Mouse (Mus musculus) forebrain, embryonic 13.5 days (tissue): ENCODE data around the gene Cir1. TPM values are rescaled to one million over a fixed set of nuclear protein-coding genes. Genes with fewer than 3 reads are reported as not detected.

Source experiments
- ATAC-seq: fragments of 200-750 bp; cut with Nextera tagmentation; 2 replicates; pipeline ENCODE4 v1.8.0; 2017
- H3K27ac ChIP-seq: fragments of 300-500 bp; sonication (generic); 2 replicates; pipeline ENCODE4 v1.5.1; 2015; ENCODE audit warnings: inconsistent platforms, mild to moderate bottlenecking, moderate library complexity
- H3K27me3 ChIP-seq: fragments of 300-500 bp; sonication (generic); 2 replicates; pipeline ENCODE4 v1.6.1; 2015; ENCODE audit warnings: mild to moderate bottlenecking, inconsistent platforms
- H3K36me3 ChIP-seq: fragments of 300-500 bp; sonication (generic); 2 replicates; pipeline ENCODE4 v1.6.1; 2015; ENCODE audit warnings: mild to moderate bottlenecking, inconsistent platforms; ENCODE audit not compliant: poor library complexity, severe bottlenecking
- H3K4me1 ChIP-seq: fragments of 300-500 bp; sonication (generic); 2 replicates; pipeline ENCODE4 v1.6.1; 2015; ENCODE audit warnings: inconsistent platforms
- H3K4me2 ChIP-seq: fragments of 300-500 bp; sonication (generic); 2 replicates; pipeline ENCODE4 v1.6.1; 2015; ENCODE audit warnings: inconsistent platforms, mild to moderate bottlenecking, moderate library complexity
- H3K4me3 ChIP-seq: fragments of 300-500 bp; sonication (generic); 2 replicates; pipeline ENCODE4 v1.5.1; 2015; ENCODE audit warnings: mild to moderate bottlenecking, inconsistent platforms
- H3K9ac ChIP-seq: fragments of 300-500 bp; sonication (generic); 2 replicates; pipeline ENCODE4 v1.6.1; 2015; ENCODE audit warnings: mild to moderate bottlenecking, inconsistent platforms
- H3K9me3 ChIP-seq: fragments of 300-500 bp; sonication (generic); replicated peaks from 2 replicates; pipeline ENCODE4 v1.6.1; 2016; ENCODE audit warnings: inconsistent platforms
- WGBS: fragments of 180-500 bp; shearing (Covaris S2); methylation state at CpG from one replicate; pipeline ENCODE4 v1.1.7; 2015; 5-methylcytosine and 5-hydroxymethylcytosine counted together
- polyA plus RNA-seq: library from polyadenylated mRNA; unstranded; fragments of >200 nt; fragmentation: Nextera tagmentation; extraction: Ambion mirVana; gene quantifications from 2 replicates; pipeline ENCODE4 v1.2.1, GENCODE M21; 2015

Cir1 gene
- polyA plus RNA-seq, 1 experiment from 2014 or later: 30.2 TPM

DNA sequence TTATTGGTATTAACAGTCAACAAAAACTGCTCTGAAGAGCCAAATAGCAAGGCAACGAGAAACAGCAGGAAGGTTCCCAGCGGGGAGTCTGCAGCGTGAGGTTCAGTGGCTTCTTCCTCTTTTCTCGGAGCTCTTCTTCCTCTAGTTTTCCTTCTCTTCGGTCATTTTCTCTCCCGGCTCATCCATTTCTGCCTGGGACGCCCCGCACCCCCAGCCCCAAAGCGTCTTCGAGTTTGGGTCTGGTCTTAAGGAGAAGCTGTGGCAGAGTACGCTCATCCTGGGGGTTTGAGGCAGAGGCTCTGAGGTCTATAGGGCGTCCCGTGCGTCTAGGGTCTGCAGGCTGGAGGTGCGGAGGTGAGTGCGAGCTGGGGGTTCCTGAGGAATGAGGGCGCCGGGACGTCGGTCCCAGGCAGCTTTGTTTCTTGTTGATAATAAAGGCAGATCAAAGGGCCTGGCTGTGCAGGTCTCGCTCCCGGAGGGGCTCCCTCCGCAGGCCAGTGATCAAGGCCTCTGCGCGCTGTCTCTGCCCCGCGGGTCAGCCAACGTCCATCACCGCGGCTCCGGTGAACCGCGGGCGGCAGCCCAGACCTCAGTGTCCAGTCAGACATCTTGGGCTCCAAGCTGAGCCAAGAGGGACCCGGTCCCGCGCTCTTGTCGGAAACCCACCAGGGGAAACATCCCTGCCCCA is 35.3 kb downstream of the Cir1 start:
- H3K9ac ChIP-seq: peak overlapping the region; percentile 73
- peak overlapping the region; percentile 41 for H3K4me3 ChIP-seq
- WGBS: under 1% methylated on average over 38 of the region's 38 CpGs
- H3K27ac ChIP-seq: peak overlapping the region; percentile 90
- H3K4me1 ChIP-seq: peaks cover 61% of the 10 kb centered on the region
- H3K4me2 ChIP-seq: peak overlapping the region; percentile 61
- H3K9me3 ChIP-seq: no peaks in the 10 kb centered on the region
- no peak for ATAC-seq
- peaks cover 79% of the 10 kb centered on the region for H3K27me3 ChIP-seq
- H3K36me3 ChIP-seq: peaks cover 13% of the 10 kb centered on the region

- H3K4me2 ChIP-seq: peak overlapping the region; percentile 45
- peak overlapping the region; percentile 60 for H3K9ac ChIP-seq
- no peaks in the 10 kb centered on the region for H3K9me3 ChIP-seq
- H3K27me3 ChIP-seq: peaks cover 79% of the 10 kb centered on the region
- peaks cover 13% of the 10 kb centered on the region for H3K36me3 ChIP-seq
- H3K4me3 ChIP-seq: peak overlapping the region; percentile 41
- under 1% methylated on average over 6 of the region's 6 CpGs for WGBS
- peak overlapping the region; percentile 68 for H3K27ac ChIP-seq
- peaks cover 61% of the 10 kb centered on the region for H3K4me1 ChIP-seq
- no peak for ATAC-seq
Measured at GRCm38 (mm10) chr2:73276141-73276571, 36.3 kb downstream of the Cir1 start.

- ATAC-seq: no peak
- peaks cover 62% of the 10 kb centered on the region for H3K4me1 ChIP-seq
- H3K9ac ChIP-seq: peak overlapping the region; percentile 60
- WGBS: 8% methylated on average over 8 of the region's 8 CpGs
- H3K4me2 ChIP-seq: peak overlapping the region; percentile 45
- H3K4me3 ChIP-seq: peak overlapping the region; percentile 41
- peak overlapping the region; percentile 68 for H3K27ac ChIP-seq
- peaks cover 79% of the 10 kb centered on the region for H3K27me3 ChIP-seq
- peaks cover 13% of the 10 kb centered on the region for H3K36me3 ChIP-seq
- no peaks in the 10 kb centered on the region for H3K9me3 ChIP-seq
Measured at GRCm38 (mm10) chr2:73275261-73276040, 37.0 kb downstream of the Cir1 start.

GRCm38 (mm10) chr2:73274119-73274920 is 38.2 kb downstream of the Cir1 start:
- peak overlapping the region; percentile 91 for H3K27ac ChIP-seq
- H3K9ac ChIP-seq: peak overlapping the region; percentile 86
- ATAC-seq: no peak
- peaks cover 63% of the 10 kb centered on the region for H3K4me1 ChIP-seq
- peak overlapping the region; percentile 53 for H3K4me3 ChIP-seq
- WGBS: under 1% methylated on average over 87 of the region's 88 CpGs
- peak overlapping the region; percentile 62 for H3K4me2 ChIP-seq
- H3K9me3 ChIP-seq: no peaks in the 10 kb centered on the region
- H3K36me3 ChIP-seq: peaks cover 13% of the 10 kb centered on the region
- peaks cover 80% of the 10 kb centered on the region for H3K27me3 ChIP-seq

GRCm38 (mm10) chr2:73273249-73274118 is 39.0 kb downstream of the Cir1 start:
- Histone ChIP-seq H3K4me3 (peak overlapping the region; percentile 53), H3K27ac (peak overlapping the region; percentile 91), H3K36me3 (peaks cover 13% of the 10 kb centered on the region), H3K4me2 (peak overlapping the region; percentile 62), H3K9me3 (no peaks in the 10 kb centered on the region), H3K9ac (peak overlapping the region; percentile 86), H3K27me3 (peaks cover 73% of the 10 kb centered on the region), H3K4me1 (peaks cover 54% of the 10 kb centered on the region)
- under 1% methylated on average over 83 of the region's 110 CpGs for WGBS
- ATAC-seq: no peak

GRCm38 (mm10) chr2:73272351-73273248 is 39.9 kb downstream of the Cir1 start:
- ATAC-seq: no peak
- Histone ChIP-seq H3K9me3 (no peaks in the 10 kb centered on the region), H3K27me3 (peaks cover 76% of the 10 kb centered on the region), H3K27ac (peak overlapping the region; percentile 91), H3K9ac (peak overlapping the region; percentile 86), H3K36me3 (peaks cover 13% of the 10 kb centered on the region), H3K4me1 (peaks cover 56% of the 10 kb centered on the region), H3K4me2 (peak overlapping the region; percentile 62), H3K4me3 (peak overlapping the region; percentile 53)
- under 1% methylated on average over 52 of the region's 55 CpGs for WGBS

GRCm38 (mm10) chr2:73271459-73272161 is 40.9 kb downstream of the Cir1 start, which contains the start of gene Sp9:
TSS of gene Sp9 (plus strand) at chr2:73271925.
- Histone ChIP-seq H3K27me3 (peaks cover 75% of the 10 kb centered on the region), H3K9me3 (no peaks in the 10 kb centered on the region)

GRCm38 (mm10) chr2:73270593-73271458 is 41.7 kb downstream of the Cir1 start:
- peak; percentile 4; the same call in 1 of the 2 replicates for ATAC-seq
- Histone ChIP-seq H3K36me3 (peaks cover 13% of the 10 kb centered on the region), H3K9me3 (no peaks in the 10 kb centered on the region), H3K27me3 (peaks cover 76% of the 10 kb centered on the region), H3K4me1 (peaks cover 55% of the 10 kb centered on the region), H3K4me2 (peak overlapping the region; percentile 62), H3K27ac (peak overlapping the region; percentile 70), H3K9ac (peak overlapping the region; percentile 43; the same call in 1 of the 2 replicates), H3K4me3 (peak overlapping the region; percentile 53)
- WGBS: under 1% methylated on average over 38 of the region's 38 CpGs

More at GRCm38 (mm10) chr2:73271459-73272161, 40.9 kb downstream of the Cir1 start, which contains the start of gene Sp9:
- WGBS: under 1% methylated on average over 48 of the region's 48 CpGs
- Histone ChIP-seq H3K9ac (peak within 1 kb of the TSS; percentile 86), H3K4me3 (peak within 1 kb of the TSS; percentile 53), H3K27ac (peak within 1 kb of the TSS; percentile 91), H3K4me1 (peaks cover 49% of the 10 kb centered on the region), H3K36me3 (peaks cover 13% of the 10 kb centered on the region), H3K4me2 (peak within 1 kb of the TSS; percentile 62)
- peak; percentile 95 for ATAC-seq

DNA sequence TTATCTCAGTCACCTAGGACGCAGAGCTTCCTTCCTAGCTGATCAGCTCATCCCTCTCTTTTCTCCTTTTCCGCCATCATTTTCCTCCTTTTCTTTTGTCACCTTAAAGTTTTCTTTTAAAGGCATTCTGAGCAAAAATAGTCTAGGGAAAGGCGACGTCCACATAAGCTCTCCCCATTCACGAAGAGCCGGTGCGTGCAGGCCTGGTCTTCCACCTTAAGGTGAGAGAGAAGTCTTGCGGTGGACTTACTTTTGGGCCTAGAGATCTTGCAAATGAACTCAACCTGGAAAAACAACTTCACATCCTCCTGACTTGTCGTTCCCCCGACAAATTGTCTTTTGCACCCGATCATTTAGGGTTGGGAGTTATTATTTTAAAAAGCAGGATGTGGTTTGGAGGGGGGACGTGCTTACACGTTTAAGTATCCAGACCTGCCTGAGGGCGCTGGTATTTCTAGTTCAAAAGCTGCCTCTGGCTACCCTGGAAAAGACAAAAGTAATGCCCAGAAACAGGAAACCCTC is 42.4 kb downstream of the Cir1 start:
- peaks cover 83% of the 10 kb centered on the region for H3K27me3 ChIP-seq
- peak overlapping the region; percentile 43; the same call in 1 of the 2 replicates for H3K9ac ChIP-seq
- H3K9me3 ChIP-seq: no peaks in the 10 kb centered on the region
- peak overlapping the region; percentile 70 for H3K27ac ChIP-seq
- no peak for ATAC-seq
- peak overlapping the region; percentile 62 for H3K4me2 ChIP-seq
- WGBS: 1% methylated on average over 14 of the region's 14 CpGs
- peaks cover 57% of the 10 kb centered on the region for H3K4me1 ChIP-seq
- peak overlapping the region; percentile 53 for H3K4me3 ChIP-seq
- peaks cover 13% of the 10 kb centered on the region for H3K36me3 ChIP-seq
